Mouse (Mus musculus): ENCODE measurements around the gene Gamt. TPM values are rescaled to one million over a fixed set of nuclear protein-coding genes. Genes with fewer than 3 reads are reported as not detected.

Gene Gamt
- polyA plus RNA-seq, 1 experiment = 48.3 TPM

DNA sequence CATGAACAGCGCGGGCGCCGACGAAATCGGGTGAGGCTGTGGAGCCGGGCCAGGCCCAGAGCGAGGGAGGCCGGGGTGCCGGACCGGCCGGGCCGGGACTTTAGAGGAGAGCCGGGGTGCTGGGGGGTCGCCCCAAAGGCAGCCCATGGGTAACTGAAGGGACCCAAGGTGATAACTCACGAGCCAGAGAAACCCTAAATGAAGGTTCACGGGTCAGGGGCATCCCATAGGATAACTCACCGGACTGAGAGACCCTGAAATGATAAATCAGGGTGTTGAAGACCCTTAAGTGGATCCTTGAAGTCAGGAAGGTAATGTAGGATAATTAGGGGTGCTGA lies 4.3 kb upstream of the Gamt start:
- Histone ChIP-seq H3K36me3 (ENCODE audit: control insufficient read depth, insufficient read depth) (peaks cover 38% of the 10 kb centered on the region), H3K27me3 (ENCODE audit: control insufficient read depth, insufficient read depth, insufficient read length) (no peaks in the 10 kb centered on the region), H3K79me3 (ENCODE audit: low read depth) (peaks cover 56% of the 10 kb centered on the region), H3K4me3 (ENCODE audit: insufficient read depth, poor library complexity, severe bottlenecking) (peak overlapping the region; percentile 93), H3ac (ENCODE audit: control insufficient read depth, insufficient read length, low read depth) (peak overlapping the region; percentile 80), H3K79me2 (ENCODE audit: control insufficient read depth, insufficient read depth) (peaks cover 72% of the 10 kb centered on the region)
- TF ChIP-seq CTCF (IDR thresholded peaks at IDR 0.05; ENCODE audit: control insufficient read depth, insufficient read depth, insufficient read length) (no peak), CEBPB (IDR thresholded peaks at IDR 0.05; ENCODE audit: low read depth) (no peak), FOSL1 (IDR thresholded peaks at IDR 0.05; ENCODE audit: insufficient read depth, low read length, poor library complexity, severe bottlenecking) (no peak), USF1 (IDR thresholded peaks at IDR 0.05; ENCODE audit: low read depth) (no peak), MYOD1 (IDR thresholded peaks at IDR 0.05; ENCODE audit: control insufficient read depth, insufficient read length, low read depth) (no peak), MAX (IDR thresholded peaks at IDR 0.05) (no peak), MYOG (IDR thresholded peaks at IDR 0.05; ENCODE audit: control insufficient read depth, extremely low read depth, insufficient read length) (no peak)

DNA sequence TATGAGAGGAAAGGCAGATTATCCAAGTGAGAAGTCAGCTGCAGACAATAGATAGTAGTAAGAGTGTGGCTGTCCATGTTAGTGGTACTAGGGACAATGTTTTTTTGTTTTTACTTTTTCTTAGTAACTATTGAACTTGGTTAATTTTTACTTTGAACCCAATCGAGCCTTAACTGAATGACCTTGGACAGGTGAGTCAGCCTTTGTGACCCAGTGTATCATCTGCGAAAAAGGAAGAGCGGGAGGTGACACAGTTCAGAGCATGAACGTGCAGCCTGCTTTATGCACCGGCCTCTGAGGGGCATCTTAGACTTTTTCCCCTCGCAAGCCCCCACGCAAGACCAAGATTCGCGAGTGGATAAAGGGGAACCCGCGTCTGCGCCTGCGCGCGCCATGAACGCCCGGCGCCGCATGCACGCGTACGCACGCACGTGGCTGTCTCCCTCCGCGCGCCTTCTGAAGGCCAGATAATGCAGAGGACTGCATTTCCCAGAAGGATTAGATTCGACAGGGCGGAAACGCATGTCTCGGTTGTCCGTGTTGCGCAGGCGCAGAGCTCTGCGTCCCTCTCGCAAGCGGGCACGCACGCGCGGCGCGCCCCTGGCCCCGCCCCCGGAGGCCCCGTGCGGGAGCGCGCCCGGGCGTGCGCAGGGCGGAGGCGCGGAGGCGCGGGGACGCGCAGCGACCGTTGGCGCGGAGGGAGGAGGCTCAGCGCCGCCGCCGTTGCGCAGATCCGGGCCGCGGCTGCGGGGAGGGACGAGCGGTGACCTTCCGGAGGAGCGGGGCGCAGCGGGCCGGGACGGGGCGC lies 3.7 kb upstream of the Gamt start:
- H3ac ChIP-seq (ENCODE audit: control insufficient read depth, insufficient read length, low read depth) = peak overlapping the region; percentile 80
- H3K4me3 ChIP-seq (ENCODE audit: insufficient read depth, poor library complexity, severe bottlenecking) = peak overlapping the region; percentile 93
- no peaks in the 10 kb centered on the region for H3K27me3 ChIP-seq (ENCODE audit: control insufficient read depth, insufficient read depth, insufficient read length)

DNA sequence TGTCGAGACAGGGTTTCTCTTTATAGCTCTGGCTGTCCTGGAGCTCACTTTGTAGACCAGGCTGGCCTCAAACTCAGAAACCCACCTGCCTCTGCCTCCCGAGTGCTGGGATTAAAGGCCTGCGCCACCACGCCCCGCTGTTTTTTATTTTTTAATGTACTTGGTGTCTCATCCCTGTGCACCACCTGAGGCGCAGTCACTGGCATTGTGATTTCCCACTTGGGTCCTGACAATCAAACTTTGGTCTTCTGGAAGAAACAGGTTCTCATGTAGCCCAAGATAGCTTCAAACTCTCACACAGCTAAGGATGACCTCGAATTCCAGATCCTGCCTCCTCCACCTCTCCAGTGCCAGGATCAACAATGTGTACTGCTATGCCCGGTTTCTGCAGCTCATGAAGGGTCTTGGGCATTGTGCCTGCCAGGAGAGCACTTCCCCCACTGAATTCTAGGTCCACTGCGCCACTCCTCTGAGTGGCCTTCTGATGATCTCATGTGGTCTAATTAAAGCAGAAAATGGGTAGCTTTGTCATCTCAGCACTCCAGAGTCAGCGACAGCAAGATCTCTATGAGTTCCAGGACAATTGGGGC lies 2.1 kb upstream of the Gamt start:
- Histone ChIP-seq H3K79me3 (ENCODE audit: low read depth) (peaks cover 35% of the 10 kb centered on the region), H3K79me2 (ENCODE audit: control insufficient read depth, insufficient read depth) (peaks cover 53% of the 10 kb centered on the region), H3K4me3 (ENCODE audit: insufficient read depth, poor library complexity, severe bottlenecking) (no peak overlapping the region), H3ac (ENCODE audit: control insufficient read depth, insufficient read length, low read depth) (no peak overlapping the region), H3K27me3 (ENCODE audit: control insufficient read depth, insufficient read depth, insufficient read length) (no peaks in the 10 kb centered on the region), H3K36me3 (ENCODE audit: control insufficient read depth, insufficient read depth) (peaks cover 34% of the 10 kb centered on the region)
- TF ChIP-seq CEBPB (IDR thresholded peaks at IDR 0.05; ENCODE audit: low read depth) (no peak), FOSL1 (IDR thresholded peaks at IDR 0.05; ENCODE audit: insufficient read depth, low read length, poor library complexity, severe bottlenecking) (no peak), MYOG (IDR thresholded peaks at IDR 0.05; ENCODE audit: control insufficient read depth, extremely low read depth, insufficient read length) (no peak), MAX (IDR thresholded peaks at IDR 0.05) (no peak), MYOD1 (IDR thresholded peaks at IDR 0.05; ENCODE audit: control insufficient read depth, insufficient read length, low read depth) (no peak)

More for the DNA sequence above, 3.7 kb upstream of the Gamt start:
- Histone ChIP-seq H3K79me2 (ENCODE audit: control insufficient read depth, insufficient read depth) (peaks cover 67% of the 10 kb centered on the region), H3K79me3 (ENCODE audit: low read depth) (peaks cover 50% of the 10 kb centered on the region), H3K36me3 (ENCODE audit: control insufficient read depth, insufficient read depth) (peaks cover 34% of the 10 kb centered on the region)
- TF ChIP-seq MAX (IDR thresholded peaks at IDR 0.05) (peak; percentile 98), FOSL1 (IDR thresholded peaks at IDR 0.05; ENCODE audit: insufficient read depth, low read length, poor library complexity, severe bottlenecking) (no peak), USF1 (IDR thresholded peaks at IDR 0.05; ENCODE audit: low read depth) (peak; percentile 76), CTCF (IDR thresholded peaks at IDR 0.05; ENCODE audit: control insufficient read depth, insufficient read depth, insufficient read length) (no peak), MYOG (IDR thresholded peaks at IDR 0.05; ENCODE audit: control insufficient read depth, extremely low read depth, insufficient read length) (no peak), CEBPB (IDR thresholded peaks at IDR 0.05; ENCODE audit: low read depth) (no peak)

DNA sequence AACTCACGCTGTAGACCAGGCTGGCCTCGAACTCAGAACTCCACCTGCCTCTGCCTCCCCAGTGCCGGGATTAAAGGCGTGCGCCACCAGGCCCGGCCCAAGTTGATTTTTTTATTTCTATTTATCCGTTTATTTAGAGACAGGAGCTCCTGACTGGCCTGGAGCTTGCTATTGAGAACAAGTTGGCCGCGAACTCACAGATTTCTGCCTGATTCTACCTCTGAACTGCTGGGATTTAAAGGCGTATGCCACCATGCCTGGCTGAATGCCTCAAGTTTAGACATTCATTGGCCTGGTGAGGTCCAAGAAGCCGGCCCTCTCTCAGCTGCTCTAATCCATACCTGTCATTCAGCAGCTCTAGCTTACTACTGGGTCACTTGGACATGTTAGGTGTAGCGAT lies 1.4 kb upstream of the Gamt start:
- H3K4me3 ChIP-seq (ENCODE audit: insufficient read depth, poor library complexity, severe bottlenecking) = no peak overlapping the region
- TF ChIP-seq MYOD1 (IDR thresholded peaks at IDR 0.05; ENCODE audit: control insufficient read depth, insufficient read length, low read depth) (no peak), FOSL1 (IDR thresholded peaks at IDR 0.05; ENCODE audit: insufficient read depth, low read length, poor library complexity, severe bottlenecking) (no peak), CTCF (IDR thresholded peaks at IDR 0.05; ENCODE audit: control insufficient read depth, insufficient read depth, insufficient read length) (no peak), CEBPB (IDR thresholded peaks at IDR 0.05; ENCODE audit: low read depth) (no peak), USF1 (IDR thresholded peaks at IDR 0.05; ENCODE audit: low read depth) (no peak), MAX (IDR thresholded peaks at IDR 0.05) (no peak), MYOG (IDR thresholded peaks at IDR 0.05; ENCODE audit: control insufficient read depth, extremely low read depth, insufficient read length) (no peak)

DNA sequence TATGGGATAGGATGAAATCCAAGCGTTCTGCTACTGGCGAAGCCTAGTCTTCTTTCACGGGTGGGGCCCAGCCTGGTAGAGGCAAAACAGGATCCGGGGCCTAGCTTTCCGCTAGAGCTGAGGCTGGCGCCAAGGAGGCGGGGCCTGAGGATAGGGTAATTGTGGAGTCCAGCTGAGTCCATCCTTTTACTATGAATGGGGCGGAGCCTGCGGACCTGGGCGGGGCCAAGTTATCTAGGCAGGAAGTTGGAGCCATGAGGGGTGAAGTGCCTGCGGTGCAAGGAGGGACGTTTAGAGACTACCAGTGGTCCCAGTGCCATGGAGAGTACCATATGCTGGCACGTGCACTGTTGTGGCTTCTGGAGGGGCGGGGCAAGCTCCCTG lies 765 bp upstream of the Gamt start:
- Histone ChIP-seq H3K79me3 (ENCODE audit: low read depth) (peaks cover 22% of the 10 kb centered on the region), H3K4me3 (ENCODE audit: insufficient read depth, poor library complexity, severe bottlenecking) (peak overlapping the region; percentile 37), H3K27me3 (ENCODE audit: control insufficient read depth, insufficient read depth, insufficient read length) (no peaks in the 10 kb centered on the region), H3K36me3 (ENCODE audit: control insufficient read depth, insufficient read depth) (peaks cover 31% of the 10 kb centered on the region), H3ac (ENCODE audit: control insufficient read depth, insufficient read length, low read depth) (peak overlapping the region; percentile 72), H3K79me2 (ENCODE audit: control insufficient read depth, insufficient read depth) (peaks cover 40% of the 10 kb centered on the region)
- TF ChIP-seq MYOD1 (IDR thresholded peaks at IDR 0.05; ENCODE audit: control insufficient read depth, insufficient read length, low read depth) = no peak
- TF ChIP-seq CTCF (IDR thresholded peaks at IDR 0.05; ENCODE audit: control insufficient read depth, insufficient read depth, insufficient read length) = no peak
- peak; percentile 65 for TF ChIP-seq USF1 (IDR thresholded peaks at IDR 0.05; ENCODE audit: low read depth)
- TF ChIP-seq CEBPB (IDR thresholded peaks at IDR 0.05; ENCODE audit: low read depth) = no peak
- no peak for TF ChIP-seq FOSL1 (IDR thresholded peaks at IDR 0.05; ENCODE audit: insufficient read depth, low read length, poor library complexity, severe bottlenecking)
- TF ChIP-seq MAX (IDR thresholded peaks at IDR 0.05) = peak; percentile 92

More for the DNA sequence above, 1.4 kb upstream of the Gamt start:
- Histone ChIP-seq H3K79me2 (ENCODE audit: control insufficient read depth, insufficient read depth) (peaks cover 46% of the 10 kb centered on the region), H3ac (ENCODE audit: control insufficient read depth, insufficient read length, low read depth) (peak overlapping the region; percentile 31), H3K36me3 (ENCODE audit: control insufficient read depth, insufficient read depth) (peaks cover 32% of the 10 kb centered on the region), H3K27me3 (ENCODE audit: control insufficient read depth, insufficient read depth, insufficient read length) (no peaks in the 10 kb centered on the region), H3K79me3 (ENCODE audit: low read depth) (peaks cover 28% of the 10 kb centered on the region)
